Mouse (Mus musculus) lung, adult 2 months (tissue): Measurements from ENCODE around the gene Snd1.
"Not testable (repeated sequence)": the region's sequence is repeated elsewhere in the genome, so short reads cannot be mapped to it uniquely, and the experiment has no call there.

Experiments used
- CTCF ChIP-seq: fragments of 200-500 bp; IDR thresholded peaks from 2 replicates; pipeline ENCODE4 v1.5.1; 2011; ENCODE audit warnings: mild to moderate bottlenecking, low read length, control low read depth; ENCODE audit not compliant: insufficient read depth
- POLR2A ChIP-seq: fragments of 200-500 bp; IDR thresholded peaks from 2 replicates; pipeline ENCODE4 v1.6.1; 2011; ENCODE audit warnings: low read depth, mild to moderate bottlenecking, control low read depth, low read length, borderline replicate concordance; ENCODE audit errors: extremely low read depth

DNA sequence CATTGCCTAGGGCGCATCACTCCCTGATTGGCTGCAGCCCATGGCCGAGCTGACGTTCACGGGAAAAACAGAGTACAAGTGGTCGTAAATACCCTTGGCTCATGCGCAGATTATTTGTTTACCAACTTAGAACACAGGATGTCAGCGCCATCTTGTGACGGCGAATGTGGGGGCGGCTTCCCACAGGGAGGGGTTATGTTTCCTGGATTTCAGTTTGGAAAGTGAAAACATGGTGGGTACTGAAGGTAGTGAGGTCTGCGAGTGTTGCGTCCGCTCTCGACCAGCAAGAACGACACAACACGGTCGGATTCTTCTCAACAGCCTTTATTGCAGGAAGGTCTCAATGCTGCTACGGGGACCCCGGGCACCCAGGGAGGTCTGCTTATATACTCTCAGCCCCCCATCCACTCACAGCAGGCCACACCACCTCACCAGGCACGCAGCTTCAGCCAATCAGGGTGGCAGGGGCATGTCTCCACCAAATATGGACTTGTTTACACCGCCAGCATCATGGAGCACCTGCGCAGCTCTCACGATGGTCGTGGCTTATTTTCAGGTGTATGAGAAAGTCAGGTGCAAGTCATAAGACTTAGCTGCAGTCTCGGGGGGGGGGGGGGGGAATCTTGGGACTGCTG lies 454.3 kb downstream of the Snd1 start:
- TF ChIP-seq POLR2A: peak; percentile 42; the same call in 1 of the 2 replicates
- not testable (repeated sequence) for TF ChIP-seq CTCF
